Mouse (Mus musculus): Measurements from ENCODE around the gene Plcb1. TPM values are rescaled to one million over a fixed set of nuclear protein-coding genes. Genes with fewer than 3 reads are reported as not detected.

The Plcb1 gene
- total and polyA plus RNA-seq, 3 experiments: 0.78 to 4.2 (median 3.9) TPM

GRCm38 (mm10) chr2:135283783-135284182 lies 497.9 kb downstream of the Plcb1 start:
- 52% methylated on average over 3 of the region's 3 CpGs for WGBS
- H3K4me3 ChIP-seq: no peak overlapping the region
- DNase-seq: no peak
- H3K9ac ChIP-seq (ENCODE audit: low read depth, low read length): no peak overlapping the region
- no peaks in the 10 kb centered on the region for H3K79me2 ChIP-seq (replicated peaks; ENCODE audit: control insufficient read depth, insufficient read depth, low read length)
- TF ChIP-seq CTCF (IDR thresholded peaks at IDR 0.05) (peak; percentile 76), POLR2A (IDR thresholded peaks at IDR 0.05; ENCODE audit: insufficient read depth, low read depth, low read length) (no peak)
- no peaks in the 10 kb centered on the region for H3K36me3 ChIP-seq (ENCODE audit: control insufficient read depth, insufficient read depth, low read length)
- intact Hi-C loops (cut with DNase I): no loop called here
- H3K27ac ChIP-seq: no peak overlapping the region
- H3K4me1 ChIP-seq (ENCODE audit: control insufficient read depth, insufficient read depth, low read length): no peaks in the 10 kb centered on the region; the same call in 1 of the 2 replicates
- H3K27me3 ChIP-seq (ENCODE audit: control insufficient read depth, insufficient read depth, low read length): no peaks in the 10 kb centered on the region

- H3K36me3 ChIP-seq (ENCODE audit: control insufficient read depth, insufficient read depth, low read length): no peaks in the 10 kb centered on the region
- no peak overlapping the region for H3K27ac ChIP-seq
- H3K4me3 ChIP-seq: no peak overlapping the region
- no peaks in the 10 kb centered on the region for H3K79me2 ChIP-seq (replicated peaks; ENCODE audit: control insufficient read depth, insufficient read depth, low read length)
- 70% methylated on average over 8 of the region's 8 CpGs for WGBS
- H3K27me3 ChIP-seq (ENCODE audit: control insufficient read depth, insufficient read depth, low read length): no peaks in the 10 kb centered on the region
- intact Hi-C loops (cut with DNase I): no loop called here
- TF ChIP-seq CTCF (IDR thresholded peaks at IDR 0.05): no peak
- TF ChIP-seq POLR2A (IDR thresholded peaks at IDR 0.05; ENCODE audit: insufficient read depth, low read depth, low read length): no peak
- no peak for TF ChIP-seq EP300 (IDR thresholded peaks at IDR 0.05; ENCODE audit: insufficient read depth, low read depth, low read length)
- no peak for DNase-seq
- no peaks in the 10 kb centered on the region for H3K4me1 ChIP-seq (ENCODE audit: control insufficient read depth, insufficient read depth, low read length)
- no peak overlapping the region for H3K9ac ChIP-seq (ENCODE audit: low read depth, low read length)
Measured at GRCm38 (mm10) chr2:135296184-135296769, 510.4 kb downstream of the Plcb1 start.

- H3K4me1 ChIP-seq (ENCODE audit: control insufficient read depth, insufficient read depth, low read length): no peaks in the 10 kb centered on the region
- no peaks in the 10 kb centered on the region for H3K79me2 ChIP-seq (replicated peaks; ENCODE audit: control insufficient read depth, insufficient read depth, low read length)
- 86% methylated on average over 1 of the region's 1 CpGs for WGBS
- no peaks in the 10 kb centered on the region for H3K36me3 ChIP-seq (ENCODE audit: control insufficient read depth, insufficient read depth, low read length)
- H3K27ac ChIP-seq: no peak overlapping the region
- no peaks in the 10 kb centered on the region for H3K27me3 ChIP-seq (ENCODE audit: control insufficient read depth, insufficient read depth, low read length)
- no peak for DNase-seq
- intact Hi-C loops (cut with DNase I): no loop called here
- no peak overlapping the region for H3K4me3 ChIP-seq
- TF ChIP-seq CTCF (IDR thresholded peaks at IDR 0.05): no peak
- no peak for TF ChIP-seq EP300 (IDR thresholded peaks at IDR 0.05; ENCODE audit: insufficient read depth, low read depth, low read length)
- no peak for TF ChIP-seq POLR2A (IDR thresholded peaks at IDR 0.05; ENCODE audit: insufficient read depth, low read depth, low read length)
- no peak overlapping the region for H3K9ac ChIP-seq (ENCODE audit: low read depth, low read length)
Measured at GRCm38 (mm10) chr2:135300480-135300879, 514.6 kb downstream of the Plcb1 start.

DNA sequence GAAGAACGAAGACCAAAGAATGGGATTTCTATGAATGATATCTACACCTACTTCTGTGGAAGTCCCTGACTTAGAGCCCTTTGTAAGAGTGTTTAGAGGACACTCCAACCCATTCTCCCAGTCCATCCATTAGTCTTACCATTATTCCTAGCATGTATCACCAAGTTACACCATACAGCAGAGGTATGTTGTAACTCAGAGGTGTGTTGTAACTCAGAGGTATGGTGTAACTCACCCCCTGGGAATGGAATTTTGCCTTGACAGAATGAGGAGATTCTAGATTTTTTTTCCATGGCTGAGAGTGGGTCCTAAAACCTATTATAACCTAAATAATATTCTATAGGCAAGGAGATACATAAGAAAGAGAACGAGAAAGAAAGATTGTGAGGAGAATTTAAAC lies 516.6 kb downstream of the Plcb1 start:
- no peaks in the 10 kb centered on the region for H3K27me3 ChIP-seq (ENCODE audit: control insufficient read depth, insufficient read depth, low read length)
- intact Hi-C loops (cut with DNase I): no loop called here
- no peak for DNase-seq
- no peak overlapping the region for H3K4me3 ChIP-seq
- no peaks in the 10 kb centered on the region for H3K79me2 ChIP-seq (replicated peaks; ENCODE audit: control insufficient read depth, insufficient read depth, low read length)
- no peak overlapping the region for H3K9ac ChIP-seq (ENCODE audit: low read depth, low read length)
- TF ChIP-seq CTCF (IDR thresholded peaks at IDR 0.05): no peak
- no peak for TF ChIP-seq POLR2A (IDR thresholded peaks at IDR 0.05; ENCODE audit: insufficient read depth, low read depth, low read length)
- TF ChIP-seq EP300 (IDR thresholded peaks at IDR 0.05; ENCODE audit: insufficient read depth, low read depth, low read length): no peak
- no peaks in the 10 kb centered on the region for H3K4me1 ChIP-seq (ENCODE audit: control insufficient read depth, insufficient read depth, low read length)
- WGBS: 84% methylated on average over 2 of the region's 2 CpGs
- no peaks in the 10 kb centered on the region for H3K36me3 ChIP-seq (ENCODE audit: control insufficient read depth, insufficient read depth, low read length)
- H3K27ac ChIP-seq: no peak overlapping the region

GRCm38 (mm10) chr2:135305186-135305585 lies 519.3 kb downstream of the Plcb1 start:
- H3K36me3 ChIP-seq (ENCODE audit: control insufficient read depth, insufficient read depth, low read length): no peaks in the 10 kb centered on the region
- intact Hi-C loops (cut with DNase I): no loop called here

DNA sequence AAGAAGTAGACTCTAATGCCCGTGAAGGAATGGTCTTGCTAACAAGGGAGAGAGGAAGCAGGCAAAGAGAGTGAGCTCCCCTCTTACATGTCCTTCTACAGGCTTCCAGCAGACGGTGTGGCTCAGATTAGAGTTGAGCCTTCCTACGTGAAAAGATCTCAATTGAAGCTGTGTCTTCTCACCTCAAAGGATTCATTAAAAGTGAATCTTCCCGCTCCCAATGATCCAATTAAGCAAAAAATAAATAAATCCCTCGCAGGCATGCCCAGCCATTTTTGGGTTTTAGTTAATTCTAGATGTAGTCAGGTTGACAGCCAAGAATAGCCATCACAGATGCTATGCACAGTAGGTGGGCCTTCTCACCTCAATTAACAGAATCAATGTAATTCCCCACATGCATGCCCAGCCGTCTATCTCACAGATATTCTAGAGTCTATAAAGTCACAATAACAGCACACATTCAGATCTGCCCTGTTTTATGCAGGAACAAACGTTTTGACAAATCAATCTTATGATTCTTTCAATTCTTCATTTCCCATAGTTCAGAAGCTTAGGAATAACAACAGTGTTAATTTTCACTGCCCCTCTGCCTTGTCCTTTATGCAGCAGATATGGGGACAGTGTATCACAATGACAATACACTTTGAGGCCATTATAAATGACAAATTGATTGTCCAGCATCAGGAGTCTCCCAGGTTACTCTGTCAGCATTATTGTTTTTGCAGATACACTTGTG lies 520.0 kb downstream of the Plcb1 start:
- intact Hi-C loops (cut with DNase I): no loop called here
- Histone ChIP-seq H3K4me1 (ENCODE audit: control insufficient read depth, insufficient read depth, low read length) (no peaks in the 10 kb centered on the region), H3K27ac (no peak overlapping the region), H3K36me3 (ENCODE audit: control insufficient read depth, insufficient read depth, low read length) (no peaks in the 10 kb centered on the region), H3K27me3 (ENCODE audit: control insufficient read depth, insufficient read depth, low read length) (no peaks in the 10 kb centered on the region), H3K79me2 (replicated peaks; ENCODE audit: control insufficient read depth, insufficient read depth, low read length) (no peaks in the 10 kb centered on the region), H3K4me3 (no peak overlapping the region), H3K9ac (ENCODE audit: low read depth, low read length) (no peak overlapping the region)
- no peak for TF ChIP-seq CTCF (IDR thresholded peaks at IDR 0.05)
- TF ChIP-seq POLR2A (IDR thresholded peaks at IDR 0.05; ENCODE audit: insufficient read depth, low read depth, low read length): no peak
- TF ChIP-seq EP300 (IDR thresholded peaks at IDR 0.05; ENCODE audit: insufficient read depth, low read depth, low read length): no peak
- no peak for DNase-seq
- WGBS: 70% methylated on average over 7 of the region's 7 CpGs

More at GRCm38 (mm10) chr2:135305186-135305585, 519.3 kb downstream of the Plcb1 start:
- Histone ChIP-seq H3K27me3 (ENCODE audit: control insufficient read depth, insufficient read depth, low read length) (no peaks in the 10 kb centered on the region), H3K79me2 (replicated peaks; ENCODE audit: control insufficient read depth, insufficient read depth, low read length) (no peaks in the 10 kb centered on the region), H3K4me1 (ENCODE audit: control insufficient read depth, insufficient read depth, low read length) (no peaks in the 10 kb centered on the region), H3K9ac (ENCODE audit: low read depth, low read length) (no peak overlapping the region), H3K4me3 (no peak overlapping the region), H3K27ac (no peak overlapping the region)
- TF ChIP-seq CTCF (IDR thresholded peaks at IDR 0.05): no peak
- TF ChIP-seq POLR2A (IDR thresholded peaks at IDR 0.05; ENCODE audit: insufficient read depth, low read depth, low read length): no peak
- TF ChIP-seq EP300 (IDR thresholded peaks at IDR 0.05; ENCODE audit: insufficient read depth, low read depth, low read length): no peak
- WGBS: 68% methylated on average over 3 of the region's 3 CpGs
- DNase-seq: no peak
